Mouse (Mus musculus): ENCODE measurements around the gene Tmem258.

The Tmem258 gene

DNA sequence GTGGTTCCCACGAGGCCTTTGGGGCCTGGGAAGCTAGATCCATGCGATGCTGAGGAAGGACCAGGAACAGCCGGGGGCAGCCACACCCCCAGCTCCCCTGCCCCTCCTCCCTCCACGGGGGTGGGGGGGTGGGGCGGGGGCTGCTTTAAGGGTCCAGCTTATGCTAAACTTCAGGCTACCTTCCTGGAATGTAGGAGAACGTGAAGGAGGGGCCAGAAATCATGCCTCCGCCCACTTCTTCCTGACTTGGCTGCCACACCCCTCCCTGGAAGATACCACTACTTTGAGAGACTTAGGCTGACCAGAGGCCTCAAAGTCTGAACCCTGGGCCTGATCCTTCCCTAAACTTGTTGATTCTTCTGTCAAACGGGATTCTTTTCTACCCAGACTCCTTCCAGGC lies 18.8 kb downstream of the Tmem258 start:
- DNase-seq (ENCODE audit: low spot score in 2 of 2), result no peak

DNA sequence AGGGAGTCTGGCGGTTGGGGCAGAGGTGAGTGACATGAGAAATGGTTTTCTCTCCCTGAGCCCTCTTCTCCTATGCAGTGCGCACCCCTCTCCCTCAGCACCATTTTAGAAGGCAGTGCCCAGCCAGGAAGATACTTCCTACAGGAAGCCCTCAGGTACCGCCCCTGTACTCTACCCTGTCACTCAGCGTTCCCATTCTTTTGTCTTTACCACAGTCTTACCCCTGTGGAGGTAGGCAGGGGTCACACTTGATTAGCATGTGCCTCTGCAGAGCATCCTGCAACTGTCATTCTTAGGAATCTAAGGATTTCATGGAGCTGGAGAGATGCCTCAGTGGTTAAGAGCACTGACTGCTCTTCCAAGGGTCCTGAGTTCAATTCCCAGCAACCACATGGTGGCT lies 19.7 kb downstream of the Tmem258 start:
- no peak for DNase-seq (ENCODE audit: low spot score in 2 of 2)

DNA sequence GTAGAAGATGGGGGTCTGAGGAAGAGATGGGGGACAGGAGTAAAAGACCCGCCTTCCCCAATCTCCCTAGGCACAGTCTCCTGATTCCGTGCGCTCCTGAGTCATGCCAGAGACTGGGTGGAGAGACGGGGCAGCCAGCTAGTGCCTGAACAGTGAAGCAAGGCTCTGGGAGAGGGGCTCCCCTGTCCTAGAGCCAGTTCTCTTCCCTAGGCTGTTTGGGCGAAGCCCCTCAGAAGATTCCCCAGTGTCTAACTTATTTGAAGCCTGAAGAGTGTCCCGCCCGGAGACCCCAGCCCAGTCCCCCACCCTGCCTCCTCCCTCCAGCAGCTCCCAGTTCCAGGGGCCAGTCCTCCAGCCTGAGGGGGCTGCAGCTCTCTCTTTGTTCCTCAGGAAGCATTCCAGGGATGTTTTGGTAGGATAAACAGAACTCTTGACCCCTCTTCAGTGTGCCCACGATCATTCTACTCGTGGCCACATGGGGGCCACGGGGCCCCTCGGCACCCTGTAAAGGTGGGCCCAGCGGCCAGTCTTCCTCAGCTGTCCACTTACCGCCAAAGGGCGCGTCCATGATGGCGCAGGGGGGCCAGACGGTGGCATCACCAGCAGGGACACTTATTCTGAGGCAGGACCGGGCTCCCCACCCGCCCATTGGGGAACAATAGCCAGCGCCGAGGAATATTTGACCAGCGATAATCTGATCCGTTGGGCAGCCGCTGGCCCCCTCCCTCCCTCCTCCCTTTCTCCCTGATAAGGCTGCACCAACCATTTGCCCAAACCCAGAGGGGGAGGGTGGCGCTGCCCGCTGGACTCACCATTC lies 21.0 kb downstream of the Tmem258 start:
- no peak for DNase-seq (ENCODE audit: low spot score in 2 of 2)

DNA sequence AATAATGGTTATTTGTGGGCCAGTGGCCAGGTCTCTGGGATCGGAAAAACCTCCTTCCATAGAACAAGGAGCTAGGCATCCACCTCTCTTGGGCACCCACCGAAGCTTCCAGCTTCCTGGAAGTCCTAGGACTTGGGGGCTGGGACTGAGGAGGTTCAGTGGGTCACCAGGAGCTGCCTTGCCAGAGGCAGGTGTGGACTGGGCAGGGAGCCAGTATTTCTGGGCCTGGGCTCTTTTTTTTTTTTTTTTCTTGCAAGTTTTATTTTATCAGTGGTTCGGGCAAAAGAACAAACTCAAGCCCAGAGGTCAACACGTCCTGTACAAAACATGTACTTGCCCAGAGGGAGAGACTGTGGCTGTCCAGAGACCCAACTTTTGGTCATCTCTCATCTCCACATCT lies 22.0 kb downstream of the Tmem258 start:
- DNase-seq (ENCODE audit: low spot score in 2 of 2), result no peak

DNA sequence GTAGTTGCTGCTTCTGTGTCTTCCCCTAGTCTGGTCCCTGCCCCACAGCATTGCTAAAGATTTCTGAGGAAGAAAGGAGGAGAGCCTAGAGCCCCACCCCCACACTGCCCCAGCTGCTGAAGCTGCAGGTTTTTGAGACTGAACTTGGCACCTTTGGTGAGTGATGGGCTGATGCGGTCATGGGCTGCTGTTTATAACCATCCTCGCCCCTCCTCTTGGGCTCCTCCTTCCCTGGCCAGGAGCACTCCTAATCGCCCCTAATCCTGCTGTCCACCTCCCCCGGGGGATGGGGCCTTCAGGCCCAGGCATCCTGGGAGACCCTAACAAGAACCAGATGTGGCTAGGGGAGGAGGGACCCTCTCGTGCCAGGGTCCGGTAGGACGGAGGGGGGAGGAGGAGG lies 27.2 kb downstream of the Tmem258 start:
- no peak for DNase-seq (ENCODE audit: low spot score in 2 of 2)

DNA sequence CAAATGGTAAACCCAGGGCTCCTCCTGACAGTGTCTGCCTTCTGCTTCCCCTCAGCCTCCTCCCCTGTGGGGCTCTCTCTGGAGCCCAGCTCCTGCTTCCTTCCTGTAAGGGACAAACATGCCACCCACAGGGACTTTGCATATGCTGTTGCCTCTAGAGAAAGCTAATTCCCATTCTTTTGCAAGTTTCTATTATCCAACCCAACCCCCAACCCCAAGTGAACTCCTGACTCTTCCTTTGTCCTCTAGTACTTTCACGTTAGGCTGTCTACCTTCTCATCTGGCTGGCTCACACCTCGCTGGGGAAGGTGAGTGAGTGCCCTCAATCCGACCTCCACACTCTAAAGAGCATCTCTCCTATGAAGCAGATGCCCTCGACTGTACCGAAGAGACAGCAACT lies 28.1 kb downstream of the Tmem258 start:
- no peak for DNase-seq (ENCODE audit: low spot score in 2 of 2)

DNA sequence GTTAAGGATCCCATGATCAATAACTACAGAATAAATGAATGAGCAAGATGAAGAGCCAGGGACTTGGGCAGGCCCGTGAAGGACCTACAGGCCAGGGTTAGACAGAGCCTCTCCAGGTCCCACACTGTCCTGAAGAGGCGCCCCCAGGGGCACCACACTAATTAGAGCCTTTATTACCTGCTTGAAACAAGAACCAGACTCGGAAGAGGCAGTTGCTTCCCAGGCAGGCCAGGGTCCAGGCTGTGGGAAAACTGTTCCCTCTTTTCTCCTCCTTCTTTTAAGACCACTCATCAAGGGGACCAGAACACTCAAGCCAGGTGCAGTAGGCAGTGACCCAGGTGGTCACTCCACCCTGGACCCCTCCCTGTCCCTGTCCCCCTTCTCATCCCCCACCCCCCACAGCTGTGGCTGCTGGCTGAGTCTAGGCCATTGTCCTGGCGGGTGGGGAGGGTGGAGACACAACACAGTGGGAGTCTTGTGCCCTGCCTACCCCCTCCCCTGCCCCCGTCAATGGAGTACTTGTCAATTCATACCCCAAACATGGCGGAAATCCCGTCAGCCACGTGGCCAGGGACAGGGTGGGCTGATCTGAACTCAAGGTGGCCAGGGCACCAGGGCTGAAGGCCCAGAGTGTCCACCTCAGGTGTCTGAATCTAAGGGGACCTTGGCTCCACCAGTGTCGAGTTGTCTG lies 28.7 kb downstream of the Tmem258 start:
- DNase-seq (ENCODE audit: low spot score in 2 of 2), result no peak

DNA sequence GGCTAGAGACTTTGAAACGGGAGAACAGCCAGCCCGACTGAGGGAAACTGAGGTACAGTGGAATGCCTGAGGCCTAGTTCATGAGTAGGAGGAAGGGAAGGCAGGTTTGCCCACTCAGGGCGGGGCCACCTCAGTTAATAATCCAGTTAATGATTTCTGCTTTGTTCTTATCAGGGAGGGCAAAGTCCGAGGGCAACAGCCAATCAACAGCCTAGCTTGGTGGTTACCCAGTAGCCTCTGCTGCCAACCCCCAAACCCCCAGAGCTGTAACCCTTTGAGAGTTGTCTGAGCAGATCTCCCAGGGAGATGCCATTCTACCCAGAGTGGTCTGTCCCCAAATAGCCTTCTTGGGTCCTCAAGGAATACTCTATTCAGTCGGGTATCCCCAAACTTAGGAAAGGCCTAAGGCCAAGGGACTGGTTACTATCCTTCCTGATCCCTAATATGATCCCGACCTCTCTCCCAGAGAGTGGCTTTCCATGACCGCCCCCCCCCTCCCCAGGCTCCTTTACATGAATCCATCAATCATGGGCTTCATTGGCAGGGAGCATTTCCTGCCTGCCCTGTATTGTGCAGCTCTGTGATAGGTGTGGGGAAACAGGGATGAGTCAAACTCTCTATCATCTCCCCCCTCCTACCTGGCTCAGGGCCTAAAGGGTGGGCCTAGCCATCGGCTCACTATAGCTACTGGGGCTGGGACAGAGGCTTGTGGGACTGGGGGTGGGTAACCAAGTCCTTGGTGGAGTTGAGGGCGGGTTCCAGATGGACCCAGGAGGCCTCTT lies 32.2 kb downstream of the Tmem258 start:
- DNase-seq (ENCODE audit: low spot score in 2 of 2), result no peak

DNA sequence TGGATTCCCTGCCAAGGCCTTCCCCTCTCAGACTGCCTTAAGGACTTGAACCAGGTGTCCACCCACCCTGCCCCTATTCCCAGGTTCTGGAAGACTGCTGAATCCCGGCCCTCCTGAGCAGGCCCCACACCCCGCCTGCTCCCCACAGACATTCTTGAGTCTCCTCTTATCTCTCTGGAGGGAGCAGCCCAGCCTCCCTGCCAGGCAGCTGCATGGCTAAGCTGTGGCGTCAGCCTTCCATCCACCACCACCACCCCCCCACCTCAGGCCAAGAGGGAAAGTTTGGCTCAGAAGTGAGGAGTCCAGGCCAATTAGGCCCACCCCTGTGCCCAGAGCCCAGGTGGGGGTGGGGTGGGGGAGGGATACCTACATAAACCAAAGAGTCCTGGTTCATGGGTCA lies 34.7 kb downstream of the Tmem258 start:
- no peak for DNase-seq (ENCODE audit: low spot score in 2 of 2)

DNA sequence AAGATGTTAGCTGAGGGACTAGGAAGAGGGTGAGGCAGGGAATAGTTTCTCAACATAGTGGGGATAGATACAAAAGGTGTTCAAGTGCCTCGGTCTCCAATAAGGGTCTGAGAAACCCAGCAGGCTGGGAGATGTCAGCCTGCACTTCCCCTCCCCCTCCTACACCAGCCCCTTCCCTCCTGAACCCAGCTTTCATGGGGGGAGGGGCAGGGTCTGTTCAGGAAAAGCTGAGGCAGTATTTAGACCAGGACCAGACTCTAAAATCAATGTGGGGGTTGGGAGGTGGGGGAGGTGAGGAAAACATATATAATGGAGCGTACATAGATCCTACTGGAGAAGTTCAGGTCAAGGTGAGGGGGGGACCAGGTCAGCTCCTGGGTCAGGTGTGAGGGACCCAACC lies 35.6 kb downstream of the Tmem258 start:
- no peak for DNase-seq (ENCODE audit: low spot score in 2 of 2)

DNA sequence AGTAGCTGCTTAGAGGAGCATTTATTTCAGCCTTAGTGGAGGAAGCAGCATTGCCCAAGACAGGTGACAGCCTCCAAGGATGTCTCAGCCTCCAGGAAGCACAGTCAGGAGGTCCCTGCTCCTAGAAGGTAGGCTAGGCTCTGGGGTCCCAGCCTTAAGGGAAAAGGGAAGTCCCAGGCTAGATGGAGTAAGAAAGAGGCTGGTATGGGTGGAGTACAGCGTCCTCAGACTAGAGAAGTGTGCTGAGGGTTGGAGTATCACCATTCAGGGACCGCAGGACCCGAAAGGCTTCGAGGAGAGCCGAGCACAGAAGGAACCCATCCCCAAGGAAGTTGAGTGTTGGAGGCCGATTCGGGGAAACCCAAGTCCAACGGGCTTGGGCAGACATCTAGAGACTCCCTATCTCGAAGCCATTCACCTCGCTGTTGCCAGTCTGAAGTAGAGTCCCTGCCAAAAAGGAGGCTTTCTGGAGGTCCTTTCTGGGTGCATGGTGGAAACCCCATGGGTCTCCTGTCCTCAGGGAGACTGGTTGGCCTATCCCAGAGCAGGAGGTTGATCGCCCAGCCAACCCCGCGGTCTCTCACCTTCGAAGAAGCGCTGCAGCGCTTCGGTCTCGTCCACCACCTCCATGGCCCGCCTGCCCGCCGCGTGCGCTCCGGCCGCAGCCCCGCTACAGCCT lies 36.3 kb downstream of the Tmem258 start:
- DNase-seq (ENCODE audit: low spot score in 2 of 2), result no peak

DNA sequence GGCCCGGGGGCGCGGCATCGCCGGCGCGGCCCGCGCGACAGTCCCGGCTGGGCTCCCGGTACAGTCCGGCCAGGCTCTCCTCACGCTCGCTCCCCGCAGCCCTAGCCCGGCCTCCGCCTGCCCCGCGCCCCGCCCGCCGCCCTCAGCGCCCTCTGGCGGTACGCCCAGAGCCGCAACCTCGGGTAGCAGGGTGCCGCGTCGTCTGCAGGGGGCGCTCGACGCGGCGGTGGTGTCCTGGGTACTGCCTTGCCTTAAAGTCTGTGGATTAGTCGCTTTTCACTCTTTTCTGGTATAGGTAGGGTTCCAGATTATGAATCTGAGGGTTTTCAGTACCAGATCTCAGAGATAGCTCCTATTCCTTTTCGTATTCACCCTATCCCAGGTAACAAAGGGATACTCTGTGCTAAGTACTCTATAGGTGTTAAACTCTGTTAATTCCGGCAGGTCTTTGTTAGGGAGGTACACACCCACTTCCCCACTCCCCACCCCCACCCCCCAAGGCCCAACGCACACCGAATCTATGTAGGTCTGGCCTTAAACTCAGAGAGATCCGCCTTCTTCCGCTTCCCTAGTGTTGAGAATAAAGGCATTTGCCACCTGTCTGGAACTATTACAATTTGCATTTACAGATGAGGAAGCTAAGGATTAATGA lies 37.0 kb downstream of the Tmem258 start, which contains the start of gene Myrf:
Gene Myrf (minus strand): TSS at position 95 of the 652 bp plus-strand sequence.
- DNase-seq (ENCODE audit: low spot score in 2 of 2), result peak; percentile 31 to 54

DNA sequence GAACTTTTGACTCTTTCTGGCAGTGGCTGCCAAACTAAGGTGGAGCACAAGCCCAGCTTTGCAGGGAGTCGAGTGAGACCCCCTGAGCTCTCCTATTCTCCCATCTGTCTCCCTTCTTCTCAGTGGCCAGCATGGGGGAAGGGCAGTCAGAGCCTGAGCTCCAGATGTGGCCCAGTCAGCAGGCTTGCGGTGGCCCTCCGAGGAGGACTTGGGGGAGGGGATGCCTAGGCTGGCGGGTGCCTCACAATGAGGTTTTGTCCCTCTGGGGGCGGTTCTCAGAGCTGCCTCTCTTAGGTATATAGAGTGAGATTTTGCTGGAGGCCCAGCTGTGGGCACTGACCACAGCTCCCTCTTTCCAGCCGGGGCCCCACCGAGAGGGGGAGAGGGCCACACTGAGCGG lies 39.1 kb downstream of the Tmem258 start:
- no peak for DNase-seq (ENCODE audit: low spot score in 2 of 2)

DNA sequence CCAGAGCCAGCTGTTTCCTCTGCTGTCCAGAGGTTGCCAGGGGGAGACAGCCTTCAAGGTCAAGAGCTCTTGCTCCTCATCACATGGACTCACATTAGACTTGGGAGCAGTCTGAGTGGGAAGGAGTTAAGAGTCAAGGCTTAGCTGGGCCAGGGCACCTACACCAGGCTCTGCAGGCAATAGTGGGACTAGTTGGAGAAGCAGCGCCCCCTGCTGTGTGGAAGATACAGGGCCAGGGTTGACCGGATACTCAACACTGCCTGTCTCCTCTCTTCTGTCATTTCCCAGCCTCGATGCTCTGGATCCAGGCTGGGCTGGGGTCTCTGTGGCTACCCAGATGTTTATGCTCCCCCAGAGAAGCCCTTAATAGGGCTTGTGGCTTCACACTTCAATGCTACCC lies 40.4 kb downstream of the Tmem258 start:
- no peak for DNase-seq (ENCODE audit: low spot score in 2 of 2)

DNA sequence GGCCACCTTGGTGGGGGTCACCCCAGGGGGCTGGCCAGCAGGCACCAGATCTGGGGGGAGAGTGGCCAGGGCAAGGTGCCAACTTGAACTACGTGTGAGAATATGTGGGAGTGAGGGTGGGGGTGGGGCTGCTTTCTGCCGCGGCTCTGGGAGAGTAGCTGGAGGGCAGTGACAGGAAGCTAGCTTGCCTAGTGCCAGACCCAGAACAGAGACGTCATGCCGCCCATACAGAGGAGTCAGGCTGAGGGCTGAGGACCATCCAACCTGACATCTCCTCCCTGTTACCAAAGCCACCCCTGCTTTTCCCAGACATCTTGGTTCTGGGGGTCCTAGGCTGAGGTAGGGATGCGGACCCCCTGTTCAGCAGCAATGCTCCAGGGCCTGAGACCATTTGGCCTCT lies 43.4 kb downstream of the Tmem258 start:
- DNase-seq (ENCODE audit: low spot score in 2 of 2), result no peak

DNA sequence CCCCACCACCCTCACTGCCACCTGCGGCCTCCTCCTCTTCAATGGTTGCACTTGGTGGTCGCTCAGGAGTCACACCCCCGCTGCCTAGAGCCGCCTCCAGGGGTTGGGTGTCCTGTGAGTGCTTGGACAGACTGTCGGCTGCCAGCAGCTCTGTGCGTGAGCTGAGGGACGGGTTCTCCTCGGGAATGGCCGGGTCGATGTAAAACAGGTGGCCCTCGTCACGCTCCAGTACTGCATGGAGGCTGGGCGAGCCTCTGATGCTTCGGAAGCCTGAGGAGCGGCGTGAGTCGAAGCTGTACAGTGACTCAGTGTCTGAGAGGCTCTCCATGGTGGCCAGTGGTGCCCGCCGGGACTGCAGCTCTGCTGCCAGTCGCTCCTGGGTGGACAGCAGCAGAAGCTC lies 44.3 kb downstream of the Tmem258 start:
- DNase-seq (ENCODE audit: low spot score in 2 of 2), result no peak

Data from spleen, postnatal 36 days (tissue).